Mouse (Mus musculus): ENCODE results near the gene Wdcp. TPM values are rescaled to one million over a fixed set of nuclear protein-coding genes. Genes with fewer than 3 reads are reported as not detected.

Gene Wdcp
- total RNA-seq (2023): 12.6 TPM

DNA sequence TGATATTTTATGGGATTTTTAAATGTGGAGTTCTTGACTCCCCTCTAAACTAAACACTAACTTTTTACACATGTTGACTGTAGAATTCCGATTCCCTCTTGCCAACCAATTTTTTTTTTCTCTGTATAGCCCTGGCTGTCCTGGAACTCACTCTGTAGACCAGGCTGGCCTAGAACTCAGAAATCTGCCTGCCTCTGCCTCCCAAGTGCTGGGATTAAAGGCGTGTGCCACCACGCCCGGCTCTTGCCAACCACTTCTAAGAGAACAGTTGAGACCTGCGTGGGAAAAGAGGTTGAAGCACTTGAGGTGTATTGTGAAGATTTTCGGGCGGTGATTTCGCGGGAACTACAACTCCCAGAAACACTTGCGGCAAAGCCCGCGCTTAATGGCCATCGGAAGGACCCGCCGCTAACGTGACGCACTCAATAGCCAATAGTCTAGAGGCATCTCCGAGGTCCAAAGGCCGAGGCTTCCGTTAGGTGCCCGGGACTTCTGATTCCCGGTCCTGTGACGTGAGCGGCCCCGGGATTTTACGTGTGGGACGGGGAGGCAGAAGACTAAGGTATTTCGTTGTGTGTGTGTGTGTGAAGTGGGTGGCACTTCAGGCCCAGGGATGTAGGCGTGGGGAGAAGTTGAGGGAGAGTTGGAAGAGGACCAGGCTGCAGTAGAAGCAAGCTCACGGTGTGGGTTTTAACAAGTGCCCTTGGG lies at the start of gene Wdcp:
Gene Wdcp (plus strand): TSS at position 414 of the 708 bp plus-strand sequence.

DNA sequence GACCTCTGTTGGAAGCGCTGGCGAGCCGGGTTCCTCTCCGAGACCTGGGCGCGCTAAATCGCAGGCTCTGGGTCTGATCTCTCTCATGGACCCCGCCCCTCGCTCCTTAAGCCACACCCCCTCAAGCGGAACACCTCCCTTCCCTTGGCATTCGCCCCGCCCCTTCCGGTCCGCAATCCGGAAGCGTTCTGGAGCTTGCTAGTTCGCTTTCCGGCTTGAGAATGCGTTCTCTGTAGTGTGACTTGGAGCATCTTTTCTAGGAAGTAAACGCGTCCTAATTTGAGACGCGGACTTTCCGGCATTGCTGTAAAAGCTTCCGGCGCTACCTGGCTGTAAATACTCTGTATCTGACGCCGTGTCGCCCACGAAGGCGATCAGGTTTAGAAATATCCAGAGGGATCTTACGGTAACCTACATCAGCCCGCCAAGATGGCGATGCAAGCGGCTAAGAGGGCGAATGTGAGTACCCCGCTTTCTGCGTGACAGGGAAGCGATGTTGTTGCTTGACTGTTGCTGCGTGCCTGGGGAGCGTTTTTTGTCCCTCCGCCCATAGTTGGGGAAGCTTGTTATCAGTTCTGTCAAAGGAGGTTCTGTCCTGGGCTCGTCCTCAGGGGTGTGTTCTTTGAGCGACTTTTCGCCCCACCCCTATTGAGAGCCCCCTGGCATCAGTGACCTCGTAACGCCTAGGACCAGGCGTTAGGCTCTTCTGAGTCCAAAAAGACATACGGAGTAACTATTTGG lies 25.6 kb upstream of the Wdcp start, which contains the start of gene Sf3b6:
Gene Sf3b6 (plus strand): TSS at position 184 of the 741 bp plus-strand sequence.

DNA sequence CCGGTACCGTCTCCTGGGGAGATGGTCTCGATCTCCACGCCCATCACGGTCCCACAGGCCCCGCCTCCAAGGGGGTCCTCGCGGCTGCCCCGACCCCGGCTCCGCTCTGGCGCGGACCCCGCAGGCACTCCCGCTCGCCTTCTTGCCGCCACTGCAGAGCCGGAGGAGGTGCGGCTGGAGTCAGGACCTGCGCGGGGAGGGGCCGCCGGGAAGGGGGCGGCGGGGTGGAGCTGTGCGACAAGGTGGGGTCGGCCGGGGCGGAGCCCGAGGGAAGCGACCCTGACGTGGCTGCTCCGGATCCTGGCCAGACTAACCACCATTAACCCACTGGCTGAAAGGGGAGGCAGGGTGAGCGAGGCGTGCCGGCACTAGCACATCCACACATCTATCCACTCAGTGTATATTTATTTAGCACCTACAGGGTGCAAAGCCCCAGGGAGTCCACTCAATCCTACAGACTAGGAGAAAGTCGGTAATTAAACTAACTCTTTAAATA lies 1.7 kb upstream of the Wdcp start, which contains the start of gene Fkbp1b:
Gene Fkbp1b (minus strand): TSS at position 200 of the 496 bp plus-strand sequence.

DNA sequence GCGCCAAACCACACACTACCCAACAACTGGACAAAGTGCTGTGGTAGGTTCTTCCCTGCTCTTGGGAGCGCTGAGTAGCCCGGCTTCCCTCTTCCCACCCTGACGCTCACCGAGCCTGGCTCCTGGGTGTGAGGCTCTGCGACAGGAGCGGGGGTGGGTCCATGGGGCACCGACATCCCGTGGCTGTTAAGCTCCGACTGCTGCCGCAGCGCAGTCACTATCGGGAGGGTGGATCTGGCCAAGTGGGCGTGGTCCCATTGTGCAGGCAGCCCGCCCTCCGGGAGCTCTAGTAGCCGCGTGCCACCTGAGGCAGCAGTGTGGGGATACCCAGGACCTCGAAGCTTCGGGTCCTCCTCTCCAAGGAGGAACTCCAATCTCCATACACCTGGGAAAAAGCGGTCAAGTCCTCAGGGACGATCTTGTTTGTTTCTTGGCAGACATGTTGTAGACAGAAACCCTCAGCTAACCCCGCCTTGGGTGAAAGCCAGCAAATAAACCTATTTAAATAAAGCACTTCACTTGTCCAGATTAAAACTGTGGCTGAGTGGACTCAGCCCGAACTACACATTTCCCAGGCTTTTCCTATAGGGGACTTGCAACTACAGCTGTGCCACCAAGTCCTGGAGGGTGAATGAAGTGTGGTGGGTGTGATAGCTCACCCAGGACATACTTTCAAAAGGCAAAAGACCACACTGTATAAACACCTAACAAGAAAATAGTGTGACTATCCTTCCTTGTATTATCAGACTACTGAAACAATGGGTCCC lies 31.2 kb downstream of the Wdcp start, which contains the start of gene Mfsd2b:
Gene Mfsd2b (minus strand): TSS at position 199 of the 767 bp plus-strand sequence.

DNA sequence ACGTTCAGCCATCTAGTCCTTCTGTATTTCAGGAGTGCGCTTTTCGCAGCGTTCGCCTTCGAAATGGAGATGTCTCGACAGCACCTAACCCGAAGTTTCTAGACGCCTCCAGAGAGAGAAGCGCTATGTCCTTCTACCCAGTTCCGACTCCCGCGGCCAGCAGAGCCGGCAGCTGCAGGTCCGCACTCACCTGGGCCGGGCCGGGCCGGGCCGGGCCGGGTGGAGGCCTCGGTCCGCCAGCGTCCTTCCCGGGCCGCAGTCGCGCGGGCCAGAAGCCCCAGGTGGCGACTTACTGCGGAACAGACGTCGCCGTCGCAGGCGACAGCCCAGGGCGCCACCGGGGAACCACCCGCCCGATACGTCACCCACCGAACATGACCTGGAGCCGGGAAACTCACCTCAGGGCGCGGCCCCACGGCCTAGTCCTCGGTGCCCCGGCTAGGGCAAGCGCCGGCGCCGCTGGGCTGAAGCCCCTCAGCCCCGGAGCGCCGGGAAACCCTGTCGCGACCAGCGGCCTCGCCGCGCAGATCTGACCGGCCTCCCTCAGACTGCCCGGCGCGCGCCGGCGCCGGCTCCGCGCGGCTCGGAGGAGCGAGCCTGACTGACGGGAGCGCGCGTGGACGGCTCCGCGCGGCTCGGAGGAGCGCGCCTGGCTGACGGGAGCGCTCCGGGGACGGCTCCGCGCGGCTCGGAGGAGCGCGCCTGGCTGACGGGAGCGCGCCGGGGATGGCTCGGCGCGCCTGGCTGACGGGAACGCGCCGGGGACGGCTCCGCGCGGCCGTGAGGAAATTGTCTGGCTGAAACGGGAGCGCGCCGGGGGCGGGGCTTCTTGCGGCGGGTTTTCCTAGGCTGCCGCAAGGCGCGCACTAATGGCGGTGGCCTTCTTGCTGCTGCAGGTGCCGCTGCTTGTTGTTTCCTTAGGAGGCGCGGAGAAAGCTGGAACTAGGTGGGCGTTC lies 64.1 kb downstream of the Wdcp start, which contains the start of gene Ubxn2a:
Gene Ubxn2a (minus strand): TSS at position 755 of the 956 bp plus-strand sequence.

Other genes starting within 250 kb of the Wdcp start
- gene Fam228a, start 104.9 kb upstream of the Wdcp start, total RNA-seq (2023): not detected
- 1.5 TPM for gene Pfn4, start 74.3 kb upstream of the Wdcp start, total RNA-seq (2023)
- gene Fam228b, start 74.0 kb upstream of the Wdcp start, total RNA-seq (2023): 4.7 TPM
- gene Sf3b6, start 25.8 kb upstream of the Wdcp start, total RNA-seq (2023): 154 TPM
- gene Fkbp1b, start 1.7 kb upstream of the Wdcp start, total RNA-seq (2023): not detected
- 2.7 TPM for gene Mfsd2b, start 31.1 kb downstream of the Wdcp start, total RNA-seq (2023)
- 26.4 TPM for gene Ubxn2a, start 64.4 kb downstream of the Wdcp start, total RNA-seq (2023)
- gene Atad2b, start 74.0 kb downstream of the Wdcp start, total RNA-seq (2023): 82.0 TPM